Mouse (Mus musculus): ENCODE measurements around the gene Fmnl3. TPM values are rescaled to one million over a fixed set of nuclear protein-coding genes. Genes with fewer than 3 reads are reported as not detected.

The Fmnl3 gene
- total and polyA plus RNA-seq, 3 experiments: 0.04 to 0.06 TPM; not detected in 1

DNA sequence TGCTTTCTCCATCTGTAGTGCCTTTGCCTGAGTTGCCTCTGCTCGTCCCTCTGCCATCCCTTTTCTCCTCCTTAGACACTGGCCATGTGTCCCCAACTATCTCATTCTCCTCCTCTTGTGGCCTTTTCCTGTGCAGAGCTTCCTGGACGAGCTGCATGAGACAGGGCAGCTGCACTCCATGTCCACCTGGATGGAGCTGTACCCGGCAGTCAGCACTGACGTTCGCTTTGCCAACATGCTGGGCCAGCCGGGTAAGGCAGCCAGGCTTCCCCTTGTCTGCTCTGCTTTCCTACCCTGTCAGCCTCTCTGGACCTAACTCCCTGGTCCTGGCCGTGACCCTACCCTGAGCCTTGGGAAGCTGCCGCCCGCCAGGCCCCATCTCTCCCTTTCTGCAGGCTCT lies 60.7 kb downstream of the Fmnl3 start:
- Histone ChIP-seq H3K27me3 (ENCODE audit: control insufficient read depth in 1 of 2, insufficient read depth in 2 of 2, low read length in 2 of 2) (no peaks in the 10 kb centered on the region), H3K36me3 (ENCODE audit: control insufficient read depth in 1 of 2, insufficient read depth in 2 of 2, low read length in 2 of 2) (peaks cover 0 to 3% of the 10 kb centered on the region in 2 experiments; a peak in 2 of 4 replicates), H3K4me1 (ENCODE audit: control insufficient read depth in 1 of 2, insufficient read depth in 2 of 2, low read length in 2 of 2) (no peaks in the 10 kb centered on the region), H3K79me2 (ENCODE audit: control insufficient read depth, insufficient read depth, low read length, poor library complexity) (no peaks in the 10 kb centered on the region), H3K9ac (ENCODE audit: control insufficient read depth, low read depth, low read length, poor library complexity, severe bottlenecking) (no peak overlapping the region), H3K9me3 (replicated peaks; ENCODE audit: insufficient read depth, low read length) (no peaks in the 10 kb centered on the region), H3K4me3 (ENCODE audit: control insufficient read depth in 1 of 2, insufficient read depth in 1 of 2, low read depth in 2 of 2, low read length in 2 of 2) (no peak overlapping the region), H3K27ac (ENCODE audit: control insufficient read depth, low read depth, low read length) (no peak overlapping the region)
- no peak for DNase-seq (ENCODE audit: low read depth, low spot score)
- TF ChIP-seq CHD2 (IDR thresholded peaks at IDR 0.05; ENCODE audit: low read length): no peak
- TF ChIP-seq POLR2A (IDR thresholded peaks at IDR 0.05; ENCODE audit: control insufficient read depth in 1 of 2, insufficient read depth in 1 of 2, low read depth in 1 of 2, low read length in 2 of 2, poor library complexity in 1 of 2): no peak
- no peak for TF ChIP-seq ETS1 (IDR thresholded peaks at IDR 0.05; ENCODE audit: low read depth, low read length)

DNA sequence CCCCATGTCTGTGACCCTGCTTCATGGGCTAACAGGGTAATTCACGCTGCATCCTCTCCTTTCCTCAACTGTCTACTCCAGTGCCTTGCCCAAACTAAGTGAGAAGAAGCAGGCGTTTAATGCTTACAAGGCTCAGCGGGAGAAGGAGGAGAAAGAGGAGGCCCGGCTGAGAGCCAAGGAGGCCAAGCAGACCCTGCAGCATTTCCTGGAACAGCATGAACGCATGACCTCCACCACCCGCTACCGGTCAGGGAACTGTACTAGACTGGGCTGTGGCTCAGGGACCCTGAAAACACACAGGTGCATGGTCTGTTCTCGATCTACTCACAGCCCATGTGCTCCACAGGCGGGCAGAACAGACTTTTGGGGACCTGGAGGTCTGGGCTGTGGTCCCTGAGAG lies 62.8 kb downstream of the Fmnl3 start:
- Histone ChIP-seq H3K27me3 (ENCODE audit: control insufficient read depth in 1 of 2, insufficient read depth in 2 of 2, low read length in 2 of 2) (no peaks in the 10 kb centered on the region), H3K79me2 (ENCODE audit: control insufficient read depth, insufficient read depth, low read length, poor library complexity) (no peaks in the 10 kb centered on the region), H3K9ac (ENCODE audit: control insufficient read depth, low read depth, low read length, poor library complexity, severe bottlenecking) (no peak overlapping the region), H3K36me3 (ENCODE audit: control insufficient read depth in 1 of 2, insufficient read depth in 2 of 2, low read length in 2 of 2) (peaks cover 0 to 3% of the 10 kb centered on the region in 2 experiments; a peak in 3 of 4 replicates), H3K27ac (ENCODE audit: control insufficient read depth, low read depth, low read length) (no peak overlapping the region), H3K4me1 (ENCODE audit: control insufficient read depth in 1 of 2, insufficient read depth in 2 of 2, low read length in 2 of 2) (no peaks in the 10 kb centered on the region), H3K4me3 (ENCODE audit: control insufficient read depth in 1 of 2, insufficient read depth in 1 of 2, low read depth in 2 of 2, low read length in 2 of 2) (no peak overlapping the region), H3K9me3 (replicated peaks; ENCODE audit: insufficient read depth, low read length) (no peaks in the 10 kb centered on the region)
- TF ChIP-seq ELF1 (IDR thresholded peaks at IDR 0.05; ENCODE audit: low read depth, low read length) (no peak), TAL1 (IDR thresholded peaks at IDR 0.05; ENCODE audit: low read length) (no peak), POLR2AphosphoS2 (IDR thresholded peaks at IDR 0.05; ENCODE audit: low read length) (no peak), CHD2 (IDR thresholded peaks at IDR 0.05; ENCODE audit: low read length) (no peak), UBTF (IDR thresholded peaks at IDR 0.05; ENCODE audit: borderline replicate concordance, insufficient read depth, low read depth, low read length) (no peak), ZNF384 (IDR thresholded peaks at IDR 0.05; ENCODE audit: low read depth, low read length) (no peak), RCOR1 (IDR thresholded peaks at IDR 0.05; ENCODE audit: low read depth, low read length) (no peak), SMC3 (IDR thresholded peaks at IDR 0.05; ENCODE audit: low read depth, low read length) (no peak), ZKSCAN1 (IDR thresholded peaks at IDR 0.05; ENCODE audit: low read depth, low read length) (no peak), CTCF (IDR thresholded peaks at IDR 0.05 in 2 of 3, conservative IDR thresholded peaks at IDR 0.05 in 1 of 3; ENCODE audit: control insufficient read depth in 1 of 3, insufficient read depth in 1 of 3, low read depth in 2 of 3, low read length in 3 of 3, poor library complexity in 1 of 3, severe bottlenecking in 1 of 3) (no peak), POLR2AphosphoS5 (IDR thresholded peaks at IDR 0.05; ENCODE audit: borderline replicate concordance, low read depth, low read length) (no peak), GABPA (IDR thresholded peaks at IDR 0.05; ENCODE audit: low read depth, low read length) (no peak)
- no peak for DNase-seq (ENCODE audit: low read depth, low spot score)

DNA sequence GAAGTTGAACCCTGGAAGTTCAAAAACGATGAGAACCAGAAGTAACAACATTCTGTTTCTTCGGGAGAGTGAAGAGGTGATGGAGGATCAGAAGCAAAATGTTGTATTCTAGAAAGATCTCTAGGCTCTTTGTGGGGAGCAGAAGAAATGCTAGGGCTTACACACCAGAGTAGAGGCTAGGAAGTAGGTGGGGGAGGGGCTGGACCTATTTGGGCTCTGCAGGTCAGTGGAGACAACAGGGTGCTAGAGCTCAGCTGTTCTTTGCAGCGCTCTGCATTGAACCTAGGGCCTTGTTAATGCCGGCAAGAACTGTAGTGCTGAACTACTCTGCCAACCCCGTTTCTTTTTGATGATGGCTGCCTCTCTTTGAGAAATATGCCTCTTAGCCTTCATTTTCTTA lies 74.1 kb downstream of the Fmnl3 start:
- peaks cover 3 to 5% of the 10 kb centered on the region in 2 experiments; a peak in 3 of 4 replicates for H3K27me3 ChIP-seq (ENCODE audit: control insufficient read depth in 1 of 2, insufficient read depth in 2 of 2, low read length in 2 of 2)
- no peaks in the 10 kb centered on the region for H3K9me3 ChIP-seq (replicated peaks; ENCODE audit: insufficient read depth, low read length)
- H3K9ac ChIP-seq (ENCODE audit: control insufficient read depth, low read depth, low read length, poor library complexity, severe bottlenecking): no peak overlapping the region
- no peak overlapping the region for H3K4me3 ChIP-seq (ENCODE audit: control insufficient read depth in 1 of 2, insufficient read depth in 1 of 2, low read depth in 2 of 2, low read length in 2 of 2)
- peaks cover 1% of the 10 kb centered on the region for H3K79me2 ChIP-seq (ENCODE audit: control insufficient read depth, insufficient read depth, low read length, poor library complexity)
- H3K36me3 ChIP-seq (ENCODE audit: control insufficient read depth in 1 of 2, insufficient read depth in 2 of 2, low read length in 2 of 2): peaks cover 0 to 5% of the 10 kb centered on the region in 2 experiments; a peak in 1 of 4 replicates
- TF ChIP-seq TBP (IDR thresholded peaks at IDR 0.05; ENCODE audit: low read depth, low read length): no peak
- DNase-seq (ENCODE audit: low read depth, low spot score): peak; percentile 26
- H3K4me1 ChIP-seq (ENCODE audit: control insufficient read depth in 1 of 2, insufficient read depth in 2 of 2, low read length in 2 of 2): peaks cover 2 to 8% of the 10 kb centered on the region in 2 experiments; a peak in 1 of 4 replicates
- no peak overlapping the region for H3K27ac ChIP-seq (ENCODE audit: control insufficient read depth, low read depth, low read length)
